Mouse (Mus musculus): Measurements from ENCODE around the gene Glra2. TPM values are rescaled to one million over a fixed set of nuclear protein-coding genes. Genes with fewer than 3 reads are reported as not detected.

Gene Glra2
- not detected for polyA plus RNA-seq (2014; fragmentation: Illumina TruSeq; extraction: RNeasy Lipid Tissue Mini Kit (QIAGEN cat#74804); ENCODE audit: low read depth, low replicate concordance)

GRCm38 (mm10) chrX:165326939-165327698, at the start of gene Glra2:
Glra2 (minus strand) TSS chrX:165327393.

All from liver, adult 10 weeks (tissue).